ENCODE assay signal across 18 mouse cellular contexts in genomic region chr4:24568026-24568425, GRCm38 (mm10).
"Had no signal": no experiment of that assay in that cellular context is flagged by ENCODE, and none has a peak within 500 bp of the region (broad histone marks: within the 10 kb centered on the region; RNA-seq: fewer than 3 reads in every experiment).

No protein-coding gene starts in this region.

- H3K4me1 ChIP-seq: liver, embryonic 13.5 days; midbrain, embryonic 10.5 days had no signal

- DNase-seq: kidney, adult 2 months; kidney, postnatal 25 days; layer of hippocampus, adult 9-11 months; liver, embryonic 13.5 days; lung, adult 2 months; lung, postnatal 14 days; lung, postnatal 4 days; right cerebral cortex, postnatal 25 days; spleen, adult 18-20 months; thymus, adult 18-20 months; thymus, postnatal 36 days had no signal

- ATAC-seq: intestine, postnatal 0 days; midbrain, embryonic 13.5 days; midbrain, embryonic 16.5 days had no signal

- H3K27ac ChIP-seq: kidney, postnatal 0 days; layer of hippocampus, adult 2 months; liver, embryonic 13.5 days; midbrain, embryonic 10.5 days; midbrain, embryonic 13.5 days had no signal

- H3K9ac ChIP-seq: liver, embryonic 13.5 days; midbrain, embryonic 13.5 days had no signal

- H3K36me3 ChIP-seq: midbrain, embryonic 13.5 days had no signal

- H3K9me3 ChIP-seq: liver, embryonic 13.5 days; megakaryocyte, embryonic 14.5 days; midbrain, embryonic 10.5 days; midbrain, embryonic 13.5 days had no signal

- H3K4me3 ChIP-seq: layer of hippocampus, adult 2 months; liver, embryonic 13.5 days; megakaryocyte, embryonic 14.5 days; midbrain, embryonic 10.5 days; midbrain, embryonic 13.5 days had no signal

- H3K27me3 ChIP-seq: liver, embryonic 13.5 days; megakaryocyte, embryonic 14.5 days; midbrain, embryonic 13.5 days had no signal

- H3K4me2 ChIP-seq: liver, embryonic 13.5 days; midbrain, embryonic 13.5 days had no signal
